Comparison of ENCODE assay signal across 10 mouse cellular contexts in the genomic region with DNA sequence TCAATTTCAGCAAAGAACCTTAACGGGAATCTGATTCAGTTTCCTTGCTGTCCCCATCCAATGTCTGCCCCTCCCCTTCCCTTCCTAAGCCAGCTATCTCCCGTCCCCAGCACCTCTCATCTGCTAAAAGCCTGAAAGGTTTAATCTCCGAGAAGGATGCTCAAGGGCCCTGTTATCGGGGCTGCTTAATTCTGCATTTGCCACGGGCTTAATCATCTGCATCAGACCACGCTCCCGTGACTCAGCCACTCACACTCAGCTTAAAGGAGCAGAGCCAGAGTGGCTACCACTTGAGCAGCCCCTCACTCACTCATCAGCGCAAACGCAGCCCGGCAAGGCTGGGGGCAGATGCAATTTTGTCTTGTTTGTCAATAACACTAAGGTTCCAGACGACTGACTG. TPM values are rescaled to one million over a fixed set of nuclear protein-coding genes. Genes with fewer than 3 reads are reported as not detected.
DNase-seq lines count a peak whose midpoint lies in the region; ATAC-seq lines count a peak whose summit lies in the region.
"Had no signal": no experiment of that assay in that cellular context is flagged by ENCODE, and none has a peak within 500 bp of the region (broad histone marks: within the 10 kb centered on the region; RNA-seq: fewer than 3 reads in every experiment).

No protein-coding gene starts in this region.

- H3K27me3 ChIP-seq in forebrain, embryonic 14.5 days (replicated peaks; ENCODE audit: control insufficient read depth, insufficient read depth, low read length), result no peaks in the 10 kb centered on the region
- H3K27me3 ChIP-seq in liver, embryonic 13.5 days, result no peaks in the 10 kb centered on the region
- H3K27me3 ChIP-seq in neural tube, embryonic 14.5 days (ENCODE audit: control insufficient read depth, insufficient read depth, low read length), result no peaks in the 10 kb centered on the region
- H3K27me3 ChIP-seq: embryonic facial prominence, embryonic 13.5 days had no signal

- no peak overlapping the region for H3K4me3 ChIP-seq in forebrain, embryonic 14.5 days (ENCODE audit: low read depth, low read length)
- H3K4me3 ChIP-seq in liver, embryonic 13.5 days (replicated peaks), result no peak overlapping the region
- H3K4me3 ChIP-seq in neural tube, embryonic 14.5 days (ENCODE audit: low read depth, low read length), result no peak overlapping the region
- H3K4me3 ChIP-seq: embryonic facial prominence, embryonic 13.5 days had no signal

- H3K9ac ChIP-seq in forebrain, embryonic 14.5 days (ENCODE audit: low read length), result peak overlapping the region; percentile 54
- no peak overlapping the region for H3K9ac ChIP-seq in liver, embryonic 13.5 days
- no peak overlapping the region for H3K9ac ChIP-seq in neural tube, embryonic 14.5 days (replicated peaks; ENCODE audit: low read depth, low read length)
- H3K9ac ChIP-seq: embryonic facial prominence, embryonic 13.5 days had no signal

- H3K36me3 ChIP-seq in forebrain, embryonic 14.5 days (ENCODE audit: control insufficient read depth, insufficient read depth, low read length), result no peaks in the 10 kb centered on the region; the same call in 1 of the 2 replicates
- no peaks in the 10 kb centered on the region for H3K36me3 ChIP-seq in liver, embryonic 13.5 days
- no peaks in the 10 kb centered on the region for H3K36me3 ChIP-seq in neural tube, embryonic 14.5 days (ENCODE audit: control insufficient read depth, insufficient read depth, low read length)
- H3K36me3 ChIP-seq: embryonic facial prominence, embryonic 13.5 days had no signal

- H3K27ac ChIP-seq in forebrain, embryonic 14.5 days (ENCODE audit: low read depth, low read length), result peak overlapping the region; percentile 79
- H3K27ac ChIP-seq in liver, embryonic 13.5 days, result no peak overlapping the region
- peak overlapping the region; percentile 72 for H3K27ac ChIP-seq in neural tube, embryonic 14.5 days (ENCODE audit: low read depth, low read length)
- H3K27ac ChIP-seq: embryonic facial prominence, embryonic 13.5 days had no signal

- peak; percentile 59 for ATAC-seq in forebrain, embryonic 14.5 days
- peak; percentile 69 for ATAC-seq in liver, embryonic 13.5 days (ENCODE audit: low read depth)
- peak; percentile 84 for ATAC-seq in neural tube, embryonic 14.5 days (ENCODE audit: low read depth)

- peaks cover 45% of the 10 kb centered on the region for H3K4me1 ChIP-seq in forebrain, embryonic 14.5 days (ENCODE audit: control insufficient read depth, insufficient read depth, low read length)
- peaks cover 7% of the 10 kb centered on the region for H3K4me1 ChIP-seq in liver, embryonic 13.5 days (replicated peaks)
- peaks cover 36% of the 10 kb centered on the region; the same call in 1 of the 2 replicates for H3K4me1 ChIP-seq in neural tube, embryonic 14.5 days (ENCODE audit: control insufficient read depth, insufficient read depth, low read length)

- H3K9me3 ChIP-seq in forebrain, embryonic 14.5 days (replicated peaks; ENCODE audit: control insufficient read depth, low read length), result no peaks in the 10 kb centered on the region
- H3K9me3 ChIP-seq in liver, embryonic 13.5 days (replicated peaks), result no peaks in the 10 kb centered on the region
- no peaks in the 10 kb centered on the region for H3K9me3 ChIP-seq in neural tube, embryonic 14.5 days (ENCODE audit: control insufficient read depth, low read length)
- H3K9me3 ChIP-seq: embryonic facial prominence, embryonic 13.5 days had no signal

- 12% methylated on average over 11 of the region's 11 CpGs for WGBS in forebrain, embryonic 14.5 days
- 39% methylated on average over 11 of the region's 11 CpGs for WGBS in liver, embryonic 13.5 days (ENCODE audit: insufficient replicate concordance)
- WGBS in neural tube, embryonic 14.5 days, result 23% methylated on average over 11 of the region's 11 CpGs

- peak; percentile 3 for DNase-seq in c-Kit-positive CD71-positive TER-119-positive erythroid progenitor cells, embryonic 14.5 days (ENCODE audit: low spot score)
- peak; percentile 69 for DNase-seq in forebrain, embryonic 14.5 days (ENCODE audit: low spot score)
- DNase-seq in liver, embryonic 13.5 days, result no peak
- DNase-seq in kidney, postnatal 4 days, result no peak
- DNase-seq in kidney, postnatal 25 days, result no peak
- DNase-seq in layer of hippocampus, adult 8-10 months (ENCODE audit: low spot score in 2 of 2), result no peak
- DNase-seq: kidney, adult 18-20 months; right cerebral cortex, adult 18-20 months had no signal

- H3K4me2 ChIP-seq in forebrain, embryonic 14.5 days (ENCODE audit: low read length), result peak overlapping the region; percentile 37
- no peak overlapping the region for H3K4me2 ChIP-seq in liver, embryonic 13.5 days
- H3K4me2 ChIP-seq in neural tube, embryonic 14.5 days (ENCODE audit: low read depth, low read length), result peak overlapping the region; percentile 4; the same call in 1 of the 2 replicates
- H3K4me2 ChIP-seq: embryonic facial prominence, embryonic 13.5 days had no signal

RNA-seq across cellular contexts. Expression of a gene that starts 50.7 kb away (rescaled TPM):
- polyA plus RNA-seq in forebrain, embryonic 14.5 days (2014; fragmentation: Nextera tagmentation; extraction: Ambion mirVana), result 31.4 and 46.7 TPM in 2 replicates
- polyA plus RNA-seq in liver, embryonic 13.5 days (2015; fragmentation: Nextera tagmentation; extraction: Ambion mirVana), result 0.33 and 0.39 TPM in 2 replicates
- 44.7 and 68.2 TPM in 2 replicates for polyA plus RNA-seq in neural tube, embryonic 14.5 days (2014; fragmentation: Nextera tagmentation; extraction: Ambion mirVana)
- 100 to 1,000 TPM; 230 to 304 (median 268) TPM for total RNA-seq in layer of hippocampus, adult 8-10 months (2022)

Comparison
In these comparisons a context has a peak if more than half of its experiments do, and no peak if none do; other contexts are left out.
1. DNase-seq: peak in c-Kit-positive CD71-positive TER-119-positive erythroid progenitor cells, embryonic 14.5 days (single experiment) and forebrain, embryonic 14.5 days (single experiment); none in liver, embryonic 13.5 days (single experiment), kidney, postnatal 4 days (0 of 2), kidney, postnatal 25 days (0 of 2) and layer of hippocampus, adult 8-10 months (0 of 2).
2. RNA of a gene that starts 50.7 kb away (polyA plus RNA-seq): 44.7 to 68.2 TPM in neural tube, embryonic 14.5 days and 31.4 to 46.7 TPM in forebrain, embryonic 14.5 days; 0.33 to 0.39 TPM in liver, embryonic 13.5 days; every median in the first group is over 10 times any median in the second.
3. Peak in every context shown above with its lines, with median percentiles within 50 percentile points of each other: ATAC-seq.